Mouse (Mus musculus) kidney, postnatal 36 days (tissue): ENCODE results near the gene Colca2.

Experiments
- DNase-seq, 2 experiments: peaks; one replicate each; pipeline ENCODE4 v3.0.0; 2021 to 2022; ENCODE audit warnings: mixed read lengths in 2 of 2

Colca2 gene

GRCm38 (mm10) chr9:51271073-51271472, 7.3 kb downstream of the Colca2 start:
- no peak for DNase-seq

DNA sequence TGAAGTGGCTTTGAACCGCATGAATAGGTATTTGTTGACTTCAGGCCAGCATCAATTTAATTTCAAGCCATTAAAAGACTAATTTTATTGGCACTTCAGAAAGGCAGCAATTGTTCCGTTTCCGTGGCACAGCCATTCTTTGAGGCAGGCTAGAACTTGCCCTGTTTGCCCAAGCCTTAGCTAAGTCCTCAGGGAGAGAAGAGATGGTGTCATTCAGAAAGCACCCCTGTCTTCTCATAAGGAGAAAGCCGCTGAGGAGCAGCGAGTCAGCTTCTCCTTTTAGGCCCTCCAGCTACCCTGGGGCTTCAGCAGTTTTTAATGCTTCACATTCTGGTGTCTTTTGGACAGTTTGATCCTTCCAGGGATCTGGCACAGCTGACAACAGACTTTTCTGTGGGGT, 9.5 kb downstream of the Colca2 start:
- no peak for DNase-seq

GRCm38 (mm10) chr9:51258426-51258825, 19.9 kb downstream of the Colca2 start:
- no peak for DNase-seq

DNA sequence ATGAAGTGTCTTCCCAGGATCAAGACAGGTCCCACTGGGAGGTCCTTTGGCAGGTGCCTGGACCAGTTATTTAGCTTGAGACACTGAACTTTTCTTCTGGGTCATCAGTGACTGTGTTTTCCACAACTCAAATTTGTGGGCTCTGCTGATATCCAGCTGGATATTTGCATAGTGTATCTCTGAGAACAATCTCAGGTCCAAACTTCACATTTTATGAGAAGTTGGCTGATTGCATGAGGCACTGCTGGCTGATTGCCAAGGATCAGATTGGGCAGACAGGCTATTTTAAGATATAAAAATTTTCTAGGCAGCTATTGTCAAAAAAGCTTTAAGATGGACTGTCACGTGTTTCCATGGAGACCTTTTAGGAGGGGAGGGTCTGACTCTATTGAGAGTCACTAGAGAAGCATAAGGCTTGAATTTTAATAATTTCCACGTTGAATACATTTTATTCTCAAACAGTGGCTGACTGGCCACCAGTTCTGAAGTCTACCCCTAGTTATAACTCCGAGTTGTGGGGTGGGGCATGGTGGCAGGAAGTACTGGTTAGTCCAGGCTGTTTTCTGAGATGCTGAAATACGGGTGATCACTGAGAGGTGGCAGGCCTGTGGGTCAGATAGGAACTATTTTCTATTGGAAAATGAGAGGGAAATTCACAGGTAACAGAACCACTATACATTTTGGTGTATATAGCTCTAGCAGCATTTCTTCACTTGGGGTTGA, 21.4 kb downstream of the Colca2 start:
- no peak for DNase-seq

DNA sequence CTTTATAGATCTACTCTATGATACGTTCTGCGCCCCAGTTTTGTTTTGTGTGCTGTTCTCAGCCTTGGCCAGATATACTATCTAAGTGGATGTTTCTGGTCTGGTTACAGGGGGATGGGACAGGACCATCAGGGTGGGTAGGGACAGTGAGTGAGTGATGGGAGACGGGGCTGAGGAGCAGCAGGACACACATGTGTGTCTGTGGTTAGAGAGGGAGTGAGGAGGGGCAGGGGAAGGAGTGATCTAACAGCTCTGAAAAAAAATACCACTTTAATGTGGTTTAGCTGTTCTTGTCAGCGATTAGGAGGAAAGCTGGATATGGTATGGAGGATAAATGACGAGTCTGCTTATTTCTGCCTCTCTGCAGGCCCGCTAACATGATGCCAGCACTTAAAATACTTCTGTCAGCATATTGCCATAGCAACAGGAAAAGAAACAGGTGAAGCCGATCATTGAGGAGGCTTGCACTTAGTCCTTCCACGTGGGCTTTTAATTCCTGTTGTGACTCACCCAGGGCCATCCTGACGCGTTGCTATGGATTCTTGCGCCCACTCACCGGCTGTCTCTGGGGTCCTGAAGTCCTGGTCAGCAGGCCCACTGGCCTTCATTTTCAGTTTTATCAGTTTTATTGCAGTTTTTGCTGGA, 39.5 kb downstream of the Colca2 start:
- DNase-seq = no peak

DNA sequence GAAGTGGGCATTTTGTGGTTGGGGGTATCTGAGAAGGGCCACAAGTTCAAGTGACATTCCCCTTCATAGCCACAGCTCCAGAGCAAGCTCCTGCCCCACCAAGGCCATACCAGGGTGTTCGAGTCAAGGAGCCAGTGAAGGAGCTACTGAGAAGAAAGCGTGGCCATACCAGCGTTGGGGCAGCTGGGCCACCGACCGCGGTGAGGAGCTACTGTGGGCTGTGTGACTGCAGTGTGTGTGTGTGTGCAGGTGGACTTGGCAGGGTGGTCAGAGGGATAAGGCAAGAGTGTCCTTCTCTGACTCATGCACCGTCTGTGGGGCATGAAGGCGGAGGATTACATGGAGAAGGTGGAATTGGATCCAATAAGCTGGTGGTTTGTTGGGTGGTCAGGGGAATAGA, 46.2 kb downstream of the Colca2 start:
- no peak for DNase-seq

GRCm38 (mm10) chr9:51230701-51231389, 47.5 kb downstream of the Colca2 start:
- no peak for DNase-seq

DNA sequence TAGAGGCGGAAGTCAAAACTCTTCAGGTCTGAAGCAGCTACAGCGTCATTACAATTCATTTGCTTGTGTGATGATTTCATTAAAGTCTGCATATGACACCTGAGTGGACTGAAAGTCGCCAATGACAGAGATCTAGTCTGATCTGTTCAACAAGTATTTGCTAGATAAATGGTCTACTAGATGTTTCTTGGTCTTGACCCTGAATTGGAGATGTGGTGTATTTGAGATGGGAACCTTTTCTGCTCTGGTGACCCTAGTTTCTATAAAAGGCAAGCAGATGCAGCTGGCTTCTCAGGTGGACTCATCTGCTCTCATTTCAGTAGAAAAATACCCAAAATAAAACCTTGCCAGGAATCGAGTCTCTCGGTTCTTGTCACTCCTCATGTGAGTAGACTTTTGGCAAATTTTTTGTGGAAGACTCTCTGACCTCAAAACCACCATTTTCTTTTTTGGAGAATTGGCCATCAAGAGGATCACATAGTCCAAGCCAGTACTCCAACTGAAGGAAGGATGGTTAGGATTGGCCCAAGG, 52.7 kb downstream of the Colca2 start:
- no peak for DNase-seq
